Mouse (Mus musculus): Measurements from ENCODE around the gene Vmn2r95.
"Not testable (repeated sequence)": the region's sequence is repeated elsewhere in the genome, so short reads cannot be mapped to it uniquely, and the experiment has no call there.

The Vmn2r95 gene

DNA sequence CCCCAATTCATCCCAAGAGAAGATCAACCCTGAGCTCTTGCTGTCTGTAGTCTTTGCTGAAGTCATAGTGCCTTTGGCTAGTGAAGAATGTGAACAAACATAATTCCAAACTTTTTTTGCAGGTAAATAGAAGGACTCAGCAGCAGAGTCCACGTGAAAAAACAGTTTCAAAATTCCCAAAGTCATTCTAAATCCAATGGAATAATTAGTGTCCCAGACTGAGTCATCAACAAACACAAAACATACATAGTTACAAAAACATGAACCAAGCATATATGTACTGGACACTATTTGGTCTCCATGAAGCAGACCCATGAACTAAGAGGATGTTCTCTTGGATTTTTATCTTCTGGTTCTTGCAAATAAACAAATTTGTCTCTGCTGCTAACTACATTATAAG is at the start of gene Vmn2r95:
TSS of gene Vmn2r95 (plus strand) at position 301 of the 400 bp plus-strand sequence.
- no peak for DNase-seq (ENCODE audit: low spot score)

DNA sequence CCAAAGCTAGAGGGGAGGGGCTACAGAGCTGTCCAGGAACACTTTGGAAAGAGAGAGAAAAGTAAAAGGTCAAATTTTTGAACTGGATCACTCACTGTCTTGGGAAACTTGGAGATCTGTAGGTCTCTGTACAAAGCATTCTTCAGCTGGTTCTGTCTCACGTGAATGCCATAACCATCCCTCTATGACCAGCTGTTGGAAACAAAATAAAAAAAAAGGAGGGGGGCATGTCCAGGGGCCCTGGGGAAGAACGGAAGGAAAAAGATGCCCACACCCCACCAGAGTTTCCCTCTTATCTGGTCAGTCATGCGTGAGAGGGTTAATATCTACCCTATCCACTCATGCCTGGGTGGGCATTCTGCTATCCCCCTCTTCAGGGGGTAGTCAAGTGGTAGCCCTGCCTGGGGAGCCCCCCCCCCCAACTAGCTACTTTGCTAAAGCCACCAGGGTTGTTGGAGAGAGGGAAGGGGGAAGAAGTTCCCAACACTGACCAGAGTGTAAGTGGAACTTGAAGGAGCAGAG is 31.8 kb downstream of the Vmn2r95 start:
- no peak for DNase-seq (ENCODE audit: low spot score)

DNA sequence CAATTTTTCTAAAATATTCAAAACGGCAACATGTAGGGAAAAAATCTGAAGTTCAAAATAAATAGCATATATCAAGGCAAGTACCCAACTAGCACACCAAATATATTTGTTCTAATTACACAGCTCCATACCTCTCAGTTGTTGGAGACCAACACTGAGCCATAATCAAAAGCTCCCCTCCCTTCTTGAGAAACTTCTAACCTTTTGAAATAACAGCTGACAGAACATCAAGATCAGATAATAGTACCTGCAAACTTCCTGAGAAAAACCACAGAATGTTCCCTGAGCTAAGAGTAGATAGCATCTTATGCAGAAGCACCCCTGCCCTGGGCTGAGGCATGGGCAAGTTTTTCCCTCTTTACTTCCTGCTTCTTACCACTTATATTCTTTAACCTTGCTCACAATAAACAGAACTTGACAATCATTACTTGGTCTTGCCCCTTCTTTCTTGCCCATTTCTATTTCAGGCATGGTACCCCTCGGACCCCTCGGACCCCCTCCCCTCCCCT is 34.3 kb downstream of the Vmn2r95 start:
- DNase-seq (ENCODE audit: low spot score) = not testable (repeated sequence)

DNA sequence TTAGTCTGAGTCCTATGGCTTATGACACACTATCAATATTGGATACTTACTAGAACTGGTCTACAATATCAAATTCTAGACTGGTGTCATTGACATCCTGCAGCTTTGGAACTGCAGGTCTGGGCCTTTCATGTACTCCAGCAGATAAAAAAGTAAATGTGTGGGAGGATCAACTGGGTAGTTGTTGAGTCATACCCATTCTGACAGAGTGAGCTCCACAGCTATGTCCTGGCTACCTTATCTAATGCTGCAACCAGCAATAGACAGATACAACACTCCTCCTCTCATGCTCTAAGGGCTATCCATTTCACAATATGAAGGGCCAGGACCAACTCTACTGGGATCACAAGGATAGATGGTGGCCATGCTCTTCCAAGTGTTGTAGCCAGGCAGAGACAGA is 38.8 kb downstream of the Vmn2r95 start:
- no peak for DNase-seq (ENCODE audit: low spot score)

DNA sequence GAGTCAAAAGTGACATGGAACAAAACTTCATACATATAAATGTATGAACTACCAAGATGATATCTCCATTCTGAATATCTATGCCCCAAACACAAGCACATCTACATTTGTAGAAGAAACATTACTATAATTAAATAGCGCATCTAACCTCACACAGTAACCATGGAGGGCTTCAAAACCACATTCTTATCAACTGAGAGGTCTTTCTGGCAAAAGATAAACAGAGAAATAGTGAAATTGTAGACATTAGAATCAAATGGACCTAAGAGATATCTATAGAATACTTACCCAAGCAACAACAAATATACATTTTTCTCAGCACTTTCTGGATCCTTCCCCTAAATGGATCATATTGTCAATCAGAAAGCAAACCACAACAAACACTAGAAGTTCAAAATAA is 56.0 kb downstream of the Vmn2r95 start:
- no peak for DNase-seq (ENCODE audit: low spot score)

Measured in urinary bladder, postnatal 14 days (tissue).